Mouse (Mus musculus): ENCODE data around the gene Zfp986. TPM values are rescaled to one million over a fixed set of nuclear protein-coding genes. Genes with fewer than 3 reads are reported as not detected.

Zfp986 gene
- polyA plus RNA-seq (2014; fragmentation: Illumina TruSeq; extraction: RNeasy Lipid Tissue Mini Kit (QIAGEN cat#74804); ENCODE audit: insufficient read depth, low read depth, low replicate concordance), result not detected

GRCm38 (mm10) chr4:145868494-145868893 lies at the start of gene Zfp986:
Gene Zfp986, plus strand, starts transcription at chr4:145868794.

Other genes with a start within 250 kb of the Zfp986 start
- not detected for gene Zfp980, start 198.1 kb upstream of the Zfp986 start, polyA plus RNA-seq (2014; fragmentation: Illumina TruSeq; extraction: RNeasy Lipid Tissue Mini Kit (QIAGEN cat#74804); ENCODE audit: insufficient read depth, low read depth, low replicate concordance)
- gene Zfp987, start 228.5 kb downstream of the Zfp986 start, polyA plus RNA-seq (2014; fragmentation: Illumina TruSeq; extraction: RNeasy Lipid Tissue Mini Kit (QIAGEN cat#74804); ENCODE audit: insufficient read depth, low read depth, low replicate concordance), result 0.10 TPM